Mouse (Mus musculus): ENCODE measurements around the gene Otud7a. TPM values are rescaled to one million over a fixed set of nuclear protein-coding genes. Genes with fewer than 3 reads are reported as not detected.
A peak's percentile ranks its signal among the peaks of the same experiment; 100 is the strongest.

Otud7a gene
- total RNA-seq (2021) = 10 to 100 TPM; 33.0 to 36.4 TPM

DNA sequence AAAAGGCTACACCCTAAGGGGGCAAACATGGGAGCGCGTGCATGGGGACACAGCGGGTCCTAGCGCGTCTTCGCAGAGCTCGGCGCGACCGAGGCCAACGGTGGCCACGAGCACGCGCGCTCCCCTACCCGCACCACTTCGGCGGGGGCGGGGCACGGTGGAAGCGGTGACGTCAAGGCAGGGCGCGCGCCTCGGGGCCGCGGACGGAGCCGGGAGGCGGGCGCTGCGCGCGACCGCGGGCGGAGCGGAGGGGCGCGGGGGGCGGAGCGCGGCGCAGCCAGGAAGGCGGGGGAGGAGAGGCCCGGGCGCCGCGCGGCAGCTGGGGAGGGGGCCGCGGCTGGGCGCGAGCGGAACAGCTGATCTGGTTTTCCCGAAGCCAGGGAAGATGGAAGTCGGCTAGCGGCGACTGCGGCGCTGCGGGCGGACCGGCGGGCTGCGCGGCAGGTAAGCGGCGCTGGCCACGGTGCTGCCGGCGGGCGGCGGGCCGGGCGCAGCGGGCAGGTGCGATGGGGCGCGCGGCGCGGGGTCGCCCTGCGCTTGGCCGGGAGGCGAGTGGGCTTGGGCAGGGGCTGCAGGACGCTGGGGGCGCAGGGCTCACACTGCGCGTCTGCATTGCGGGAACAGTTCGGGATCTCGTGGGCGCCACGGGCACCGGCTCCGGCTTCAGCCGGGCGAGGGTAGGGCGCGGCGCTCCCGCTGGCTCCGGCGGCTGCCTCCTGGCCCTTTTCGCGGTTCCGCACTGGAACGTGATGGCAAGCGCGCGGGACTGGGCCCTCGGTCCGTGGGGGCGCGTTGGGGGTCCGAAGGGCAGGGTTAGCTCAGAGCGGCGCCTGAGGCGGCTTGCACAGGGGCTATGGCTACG, at the start of gene Otud7a:
Gene Otud7a, plus strand, starts transcription at position 268 of the 862 bp plus-strand sequence.
- peak; percentile 93 for DNase-seq
- intact Hi-C loops (cut with DNase I) = loop anchor here (5.0 kb wide), 1 partner anchor 228 kb away; no protein-coding TSS in a partner anchor

GRCm38 (mm10) chr7:63405988-63406387, 38.6 kb upstream of the Otud7a start:
- intact Hi-C loops (cut with DNase I) = no loop called here
- DNase-seq = no peak

DNA sequence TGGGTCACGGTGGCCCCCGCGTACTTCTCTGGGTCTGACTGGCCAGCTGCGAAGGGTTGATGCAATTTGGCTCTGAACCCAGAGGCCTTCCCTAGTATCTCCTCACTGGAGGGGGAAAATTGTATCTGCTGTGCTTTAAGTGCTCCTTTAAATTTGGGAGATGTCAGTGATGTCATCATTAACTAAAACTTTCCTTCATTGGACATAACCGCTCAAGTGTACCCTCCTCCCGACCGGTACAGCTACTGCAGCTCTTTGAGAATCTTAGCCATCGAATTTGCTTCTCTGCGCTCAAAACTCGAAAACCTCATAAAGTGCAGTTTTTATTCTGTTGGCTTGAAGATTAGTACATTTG, 772 bp downstream of the Otud7a start:
- DNase-seq = no peak
- intact Hi-C loops (cut with DNase I) = loop anchor here (5.0 kb wide), 1 partner anchor 227 kb away; no protein-coding TSS in a partner anchor

DNA sequence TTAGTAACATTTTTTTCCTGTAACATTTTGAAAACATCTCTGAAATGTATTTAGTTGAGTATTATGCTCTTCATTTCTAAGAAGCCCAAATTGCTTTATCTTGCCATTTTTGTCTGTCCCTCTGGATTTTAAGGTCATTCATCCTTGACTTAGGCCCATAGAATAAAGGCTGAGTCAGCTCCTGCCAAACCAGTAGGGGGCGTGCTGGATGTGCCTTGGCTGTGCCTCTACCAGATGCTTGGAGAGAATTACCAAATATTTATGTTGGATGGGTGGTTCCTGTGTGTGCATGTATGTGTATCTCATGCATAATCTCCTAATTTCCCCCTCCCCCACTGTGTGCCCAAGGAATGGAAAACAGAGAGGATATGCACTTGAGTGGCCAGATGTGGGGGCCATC, 2.4 kb downstream of the Otud7a start:
- DNase-seq = no peak
- intact Hi-C loops (cut with DNase I) = loop anchor here (5.0 kb wide), 1 partner anchor 225 kb away; no protein-coding TSS in a partner anchor

DNA sequence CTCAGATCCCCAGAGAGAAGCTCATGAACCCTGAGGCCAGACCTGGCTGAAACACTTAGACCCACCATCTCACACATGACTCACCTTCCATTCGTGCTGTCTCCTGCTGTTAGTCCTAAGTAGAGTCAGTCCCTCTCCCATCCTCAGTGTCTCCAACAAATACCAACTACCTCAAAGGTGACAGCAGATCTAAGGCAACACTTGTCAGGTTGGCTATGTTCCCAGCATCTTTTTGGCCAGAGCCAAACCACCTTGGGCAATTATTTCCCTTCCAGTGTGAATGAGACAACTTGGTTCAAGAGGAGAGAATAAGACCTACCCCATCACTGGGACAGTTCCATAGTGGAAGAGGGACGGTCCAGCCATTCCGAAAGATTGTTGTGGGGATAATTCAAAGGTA, 10.7 kb downstream of the Otud7a start:
- intact Hi-C loops (cut with DNase I) = no loop called here
- DNase-seq = no peak

DNA sequence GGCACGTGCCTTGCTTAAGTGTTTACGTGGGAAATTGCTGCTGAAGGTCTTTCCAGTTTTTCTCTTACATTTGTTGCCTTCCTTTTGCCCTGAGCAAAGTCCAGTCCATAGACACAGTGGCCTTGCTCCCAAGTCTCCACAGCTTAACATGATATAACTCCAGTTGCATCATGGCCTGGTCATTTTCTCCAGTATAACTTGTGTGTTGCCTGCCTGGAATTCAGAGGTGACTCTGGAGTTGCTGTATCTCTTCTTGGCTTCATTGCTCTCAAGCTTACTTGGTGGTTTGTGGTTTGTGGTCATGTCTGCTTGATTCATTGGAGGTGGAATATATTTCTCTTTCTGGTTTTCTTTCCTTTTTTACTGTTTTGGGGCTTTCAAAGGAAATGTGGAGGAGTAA, 17.7 kb downstream of the Otud7a start:
- no peak for DNase-seq
- intact Hi-C loops (cut with DNase I) = no loop called here

- intact Hi-C loops (cut with DNase I) = no loop called here
- DNase-seq = no peak
Observed at GRCm38 (mm10) chr7:63462684-63463083, 18.1 kb downstream of the Otud7a start.

DNA sequence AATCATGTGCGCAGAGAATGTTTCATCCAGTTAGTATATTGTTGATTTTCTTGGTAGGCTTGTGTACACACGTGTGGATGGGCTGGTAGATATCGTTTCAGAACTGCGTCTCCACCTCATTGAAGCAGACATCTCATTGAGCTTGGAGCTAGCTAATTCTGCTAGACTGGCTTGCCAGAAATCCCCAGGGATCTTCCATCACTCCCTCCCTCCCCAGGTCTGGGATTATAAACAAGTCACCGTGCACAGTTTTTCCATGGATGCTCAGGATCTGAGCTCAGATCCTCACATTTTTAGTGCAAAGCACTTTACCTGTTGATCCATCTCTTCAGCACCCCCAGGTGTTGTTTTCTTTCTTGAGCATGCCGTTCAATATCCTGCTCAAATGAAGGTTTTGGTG, 22.2 kb downstream of the Otud7a start:
- DNase-seq = no peak
- intact Hi-C loops (cut with DNase I) = no loop called here

GRCm38 (mm10) chr7:63468258-63468657, 23.7 kb downstream of the Otud7a start:
- no peak for DNase-seq
- intact Hi-C loops (cut with DNase I) = no loop called here

- DNase-seq = no peak
- intact Hi-C loops (cut with DNase I) = no loop called here
Observed at GRCm38 (mm10) chr7:63483091-63483490, 38.5 kb downstream of the Otud7a start.

DNA sequence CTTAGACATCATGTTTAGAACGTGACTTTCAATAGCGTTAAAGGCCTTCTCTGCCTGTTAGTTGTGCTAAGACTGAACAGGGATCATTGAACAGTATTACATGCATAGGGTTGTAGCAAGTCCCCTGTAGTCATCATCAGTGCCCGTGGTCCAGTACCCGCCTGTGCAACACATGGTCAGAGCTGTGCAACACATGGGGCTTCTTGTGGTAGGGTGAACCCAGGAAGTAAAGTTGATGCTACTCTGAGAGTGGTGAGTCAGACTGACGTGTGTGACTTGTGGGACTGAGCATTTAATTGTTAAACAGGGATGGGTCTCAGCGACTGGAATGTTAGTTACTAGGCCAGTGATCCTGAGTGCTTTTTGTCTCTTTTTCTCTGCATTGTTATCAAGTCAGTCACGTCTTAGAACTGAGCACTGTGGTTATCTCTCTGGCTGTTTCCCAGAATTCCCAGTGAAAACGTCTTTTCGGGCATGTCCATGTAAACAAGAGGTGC, 52.5 kb downstream of the Otud7a start:
- intact Hi-C loops (cut with DNase I) = no loop called here
- no peak for DNase-seq

DNA sequence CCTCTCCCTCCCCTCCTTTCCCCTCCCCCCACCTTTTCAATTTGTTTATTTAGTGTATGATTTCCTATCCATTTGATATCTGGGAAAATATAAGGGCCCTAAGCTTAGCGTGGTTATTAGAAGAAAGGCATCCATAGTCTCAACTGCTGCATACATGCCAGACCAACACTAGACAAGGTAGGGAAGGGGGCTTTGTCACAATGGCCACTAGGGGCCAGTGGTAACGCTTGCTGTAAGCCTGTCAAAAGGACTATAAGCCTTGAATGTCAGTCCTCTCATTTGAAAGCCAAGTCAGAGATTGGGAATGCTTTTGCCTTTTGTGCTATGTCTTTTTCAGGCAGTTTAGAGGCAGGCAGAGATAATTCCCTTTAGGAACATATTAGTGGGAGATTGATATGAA, 59.7 kb downstream of the Otud7a start:
- intact Hi-C loops (cut with DNase I) = no loop called here
- peak; percentile 53 for DNase-seq

GRCm38 (mm10) chr7:63508079-63508478, 63.5 kb downstream of the Otud7a start:
- DNase-seq = peak; percentile 72
- intact Hi-C loops (cut with DNase I) = no loop called here

- intact Hi-C loops (cut with DNase I) = no loop called here
- peak; percentile 71 for DNase-seq
Observed at GRCm38 (mm10) chr7:63509825-63510224, 65.3 kb downstream of the Otud7a start.

DNA sequence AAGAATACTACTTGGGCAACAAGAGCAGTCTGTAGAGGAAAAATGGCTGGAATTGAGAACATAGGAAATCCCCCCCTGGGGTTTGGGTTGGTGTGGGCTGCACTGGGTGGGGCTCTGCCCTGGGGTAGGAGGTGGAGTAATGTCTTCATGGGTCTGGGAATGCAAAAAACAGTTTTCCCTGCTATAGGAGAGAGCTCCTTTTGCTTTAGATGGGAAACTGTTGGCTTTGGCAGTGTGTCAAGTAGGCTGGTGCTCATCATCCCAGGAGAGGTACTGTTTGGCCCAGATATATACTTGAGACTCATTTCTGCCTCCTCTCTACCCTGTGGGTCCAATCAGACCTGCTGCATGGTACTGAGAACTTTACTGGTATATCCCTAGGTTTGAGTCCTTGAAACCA, 66.9 kb downstream of the Otud7a start:
- intact Hi-C loops (cut with DNase I) = no loop called here
- peak; percentile 12 for DNase-seq

DNA sequence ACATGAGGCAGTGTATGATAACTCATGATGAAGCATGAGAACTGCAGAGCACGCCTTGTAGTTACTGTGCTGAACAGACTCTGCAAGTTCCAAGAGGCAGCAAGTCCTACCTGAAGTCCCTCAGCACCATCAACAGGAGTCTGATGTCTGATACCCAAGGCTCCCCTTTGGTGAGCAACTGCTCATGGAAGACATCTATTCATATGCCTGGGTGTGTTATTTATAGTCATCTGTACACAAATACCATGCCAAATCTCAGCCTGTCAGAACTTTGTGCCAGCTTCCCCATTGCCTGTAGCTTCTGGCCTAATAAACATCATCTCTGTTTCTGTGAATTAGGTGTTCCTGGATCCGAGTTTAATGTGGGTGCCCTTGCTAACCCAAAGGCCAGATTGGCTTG, 68.0 kb downstream of the Otud7a start:
- DNase-seq = no peak
- intact Hi-C loops (cut with DNase I) = no loop called here

DNA sequence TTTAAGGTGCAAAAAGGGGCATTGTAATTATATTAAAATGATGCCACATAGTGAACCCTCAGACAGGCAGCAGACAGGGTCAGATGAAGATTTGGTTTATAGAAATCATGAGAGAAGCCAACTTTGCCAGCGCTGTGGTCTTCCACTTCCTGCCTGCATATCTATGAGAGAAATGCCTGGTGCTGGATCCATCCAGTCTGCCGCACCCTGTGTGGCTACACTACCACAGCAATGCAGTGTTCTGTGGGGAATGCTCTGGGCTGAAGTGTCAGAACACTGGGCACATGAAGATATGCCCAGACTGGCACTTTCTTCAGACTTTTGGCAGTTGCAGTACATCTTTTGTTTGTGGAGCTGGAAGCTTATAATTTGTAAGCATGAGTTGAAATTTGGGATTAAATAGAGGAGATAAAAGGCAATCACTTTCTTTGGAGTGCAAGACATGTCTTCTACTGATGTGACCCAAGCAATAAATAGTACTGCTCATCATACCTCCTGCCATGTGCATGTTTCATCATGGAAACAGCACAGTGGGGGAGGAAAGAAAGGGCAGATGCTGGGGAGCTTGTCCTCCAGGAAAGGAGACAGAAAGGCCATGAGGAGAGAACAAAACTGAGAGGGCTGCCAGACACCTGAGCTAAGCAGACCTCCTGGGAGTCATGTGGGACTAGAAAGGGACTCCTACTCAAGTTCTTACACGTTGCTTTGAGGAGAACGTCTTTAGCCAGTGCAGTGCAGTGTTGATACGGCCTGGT, 71.8 kb downstream of the Otud7a start:
- DNase-seq = no peak
- intact Hi-C loops (cut with DNase I) = no loop called here

DNA sequence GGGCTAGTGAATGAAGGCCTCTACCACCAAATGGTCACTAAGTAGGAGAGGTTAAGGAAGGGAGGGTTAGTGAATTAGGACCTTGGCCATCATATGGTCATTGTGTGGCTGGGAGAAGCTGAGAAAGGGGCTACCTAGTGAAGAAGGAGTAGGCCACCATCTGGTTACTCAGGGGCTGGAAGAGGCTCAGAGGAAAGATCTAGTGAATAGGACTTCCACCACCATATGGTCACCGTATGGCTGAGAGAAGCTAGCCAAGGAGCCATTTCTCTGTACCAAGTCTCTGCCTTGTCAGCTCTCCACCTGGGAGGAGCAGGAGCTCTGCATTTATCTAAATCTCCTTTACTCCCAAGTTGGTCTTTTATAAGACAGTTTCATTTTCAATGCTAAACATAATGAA, 75.7 kb downstream of the Otud7a start:
- intact Hi-C loops (cut with DNase I) = no loop called here
- DNase-seq = peak; percentile 13

DNA sequence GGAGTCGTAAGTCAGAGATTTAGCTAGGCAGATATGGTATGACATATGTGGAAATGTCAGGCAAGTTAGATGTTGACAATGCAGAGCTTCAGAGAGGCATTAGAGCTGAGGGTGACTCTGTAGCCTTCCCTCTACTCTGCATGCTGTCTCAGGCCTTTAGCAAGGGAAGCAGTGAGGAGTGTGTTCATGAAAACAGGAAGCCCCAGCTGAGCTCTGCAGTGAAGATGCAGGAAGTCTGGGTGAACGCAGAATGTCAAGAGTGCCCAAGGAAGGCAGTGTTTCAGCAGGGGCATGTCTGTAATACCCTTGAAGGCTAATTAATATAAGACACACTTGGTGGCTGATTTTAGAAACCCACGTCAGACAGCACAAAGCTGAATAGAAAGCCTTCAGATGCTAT, 77.9 kb downstream of the Otud7a start:
- no peak for DNase-seq
- intact Hi-C loops (cut with DNase I) = no loop called here

- DNase-seq = no peak
- intact Hi-C loops (cut with DNase I) = no loop called here
Observed at GRCm38 (mm10) chr7:63523051-63523450, 78.5 kb downstream of the Otud7a start.

- DNase-seq = no peak
- intact Hi-C loops (cut with DNase I) = no loop called here
Observed at GRCm38 (mm10) chr7:63540293-63540692, 95.7 kb downstream of the Otud7a start.

GRCm38 (mm10) chr7:63554457-63554856, 109.9 kb downstream of the Otud7a start:
- peak; percentile 4 for DNase-seq
- intact Hi-C loops (cut with DNase I) = no loop called here
